Mouse (Mus musculus) embryonic facial prominence, embryonic 14.5 days (tissue): ENCODE data around the gene Gdf7. TPM values are rescaled to one million over a fixed set of nuclear protein-coding genes. Genes with fewer than 3 reads are reported as not detected.

ENCODE experiments used
- ATAC-seq: fragments of 200-750 bp; cut with Nextera tagmentation; 2 replicates; pipeline ENCODE4 v1.8.0; 2017; ENCODE audit warnings: low read depth, moderate number of reproducible peaks, moderate TSS enrichment
- DNase-seq: peaks from one replicate; pipeline ENCODE4 v3.0.0-alpha.2; 2015; ENCODE audit warnings: low spot score
- H3K27ac ChIP-seq: fragments of 300-500 bp; sonication (generic); replicated peaks from 2 replicates; pipeline ENCODE4 v1.5.1; 2014; ENCODE audit warnings: low read depth, mild to moderate bottlenecking, low read length, moderate library complexity
- H3K27me3 ChIP-seq: fragments of 300-500 bp; sonication (generic); replicated peaks from 2 replicates; pipeline ENCODE4 v1.6.1; 2014; ENCODE audit warnings: low read length; ENCODE audit not compliant: control insufficient read depth, insufficient read depth
- H3K36me3 ChIP-seq: fragments of 300-500 bp; sonication (generic); 2 replicates; pipeline ENCODE4 v1.6.1; 2014; ENCODE audit warnings: low read length, mixed read lengths; ENCODE audit not compliant: control insufficient read depth, insufficient read depth
- H3K4me1 ChIP-seq: fragments of 300-500 bp; sonication (generic); 2 replicates; pipeline ENCODE4 v1.6.1; 2014; ENCODE audit warnings: antibody characterized with exemption, low read length; ENCODE audit not compliant: control insufficient read depth, insufficient read depth
- H3K4me2 ChIP-seq: fragments of 300-500 bp; sonication (generic); 2 replicates; pipeline ENCODE4 v1.6.1; 2014; ENCODE audit warnings: low read depth, mild to moderate bottlenecking, low read length, moderate library complexity, mixed read lengths
- H3K4me3 ChIP-seq: fragments of 300-500 bp; sonication (generic); 2 replicates; pipeline ENCODE4 v1.5.1; 2014; ENCODE audit warnings: low read depth, mild to moderate bottlenecking, low read length
- H3K9ac ChIP-seq: fragments of 300-500 bp; sonication (generic); 2 replicates; pipeline ENCODE4 v1.6.1; 2014; ENCODE audit warnings: low read depth, mild to moderate bottlenecking, low read length, moderate library complexity, mixed read lengths
- H3K9me3 ChIP-seq: fragments of 300-500 bp; sonication (generic); 2 replicates; pipeline ENCODE4 v1.6.1; 2016; ENCODE audit warnings: low read length; ENCODE audit not compliant: control insufficient read depth
- WGBS: fragments of 180-500 bp; shearing (Covaris S2); extraction: QIAGEN DNeasy Blood & Tissue Kit; methylation state at CpG from one replicate; pipeline ENCODE4 v1.1.7; 2014; 5-methylcytosine and 5-hydroxymethylcytosine counted together
- polyA plus RNA-seq: library from polyadenylated mRNA; unstranded; fragments of >200 nt; fragmentation: Nextera tagmentation; extraction: Ambion mirVana; gene quantifications from 2 replicates; pipeline ENCODE4 v1.2.1, GENCODE M21; 2014

The Gdf7 gene
- polyA plus RNA-seq, 1 experiment from 2014 or later, result 0.54 TPM

DNA sequence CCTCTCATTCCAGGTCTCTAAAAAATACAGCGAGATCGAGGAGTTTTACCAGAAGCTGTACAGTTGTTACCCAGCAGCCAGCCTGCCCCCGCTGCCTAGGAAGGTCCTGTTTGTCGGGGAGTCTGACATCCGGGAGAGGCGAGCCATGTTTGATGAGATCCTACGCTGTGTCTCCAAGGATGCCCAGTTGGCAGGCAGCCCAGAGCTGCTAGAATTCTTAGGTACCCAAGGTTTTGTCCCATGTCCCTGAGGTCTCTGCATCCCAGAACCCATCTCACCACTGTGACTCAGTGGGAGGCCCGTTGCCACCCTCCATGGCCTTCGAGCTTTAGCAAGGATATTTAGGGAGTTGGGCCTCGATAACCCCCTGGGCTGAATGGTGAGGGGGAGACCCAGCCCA lies 19.8 kb upstream of the Gdf7 start:
- H3K9me3 ChIP-seq, result no peaks in the 10 kb centered on the region
- H3K27ac ChIP-seq, result no peak overlapping the region
- ATAC-seq (no peak), DNase-seq (no peak)
- H3K36me3 ChIP-seq, result peaks cover 44% of the 10 kb centered on the region
- no peaks in the 10 kb centered on the region for H3K4me1 ChIP-seq
- H3K4me2 ChIP-seq, result no peak overlapping the region
- no peak overlapping the region for H3K4me3 ChIP-seq
- H3K9ac ChIP-seq, result no peak overlapping the region
- no peaks in the 10 kb centered on the region for H3K27me3 ChIP-seq
- WGBS, result 85% methylated on average over 10 of the region's 10 CpGs

DNA sequence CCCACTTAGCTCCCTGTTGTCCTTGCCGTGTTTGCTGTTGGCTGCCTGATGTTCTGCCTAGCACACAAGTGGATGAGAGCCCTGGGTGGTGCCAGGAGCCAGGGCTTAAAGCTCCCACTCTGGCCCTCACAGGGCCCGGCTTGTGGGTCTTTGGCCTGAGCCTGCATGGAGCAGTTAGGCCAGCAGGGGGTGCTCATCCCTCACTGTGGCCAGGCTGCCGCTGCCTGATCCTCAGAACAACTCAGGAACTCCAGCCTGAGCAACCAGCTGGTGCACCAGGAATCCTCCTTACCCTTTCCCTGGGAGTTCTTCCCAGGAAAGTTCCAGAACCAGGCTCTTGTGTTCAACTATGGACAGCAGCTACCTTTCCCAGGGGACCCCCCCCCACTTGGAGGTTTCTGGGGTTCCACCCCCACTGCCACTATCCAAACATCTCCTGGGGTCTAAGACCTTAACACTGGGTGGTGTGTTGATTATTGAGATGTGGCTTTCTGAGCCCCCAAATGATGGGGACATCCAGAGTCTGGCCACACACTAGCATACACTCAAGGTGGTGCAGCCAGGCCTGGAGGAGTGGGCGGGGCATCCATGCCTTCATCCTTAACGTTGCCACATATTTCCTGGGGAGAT lies 18.4 kb upstream of the Gdf7 start:
- Histone ChIP-seq H3K27me3 (no peaks in the 10 kb centered on the region), H3K4me3 (no peak overlapping the region), H3K9me3 (no peaks in the 10 kb centered on the region), H3K9ac (no peak overlapping the region), H3K36me3 (peaks cover 34% of the 10 kb centered on the region), H3K4me1 (no peaks in the 10 kb centered on the region), H3K27ac (no peak overlapping the region), H3K4me2 (no peak overlapping the region)
- ATAC-seq (peak; percentile 48), DNase-seq (peak; percentile 66)
- 42% methylated on average over 4 of the region's 5 CpGs for WGBS

GRCm38 (mm10) chr12:8316541-8316940 lies 14.8 kb upstream of the Gdf7 start:
- no peak for ATAC-seq
- Histone ChIP-seq H3K4me3 (no peak overlapping the region), H3K4me2 (no peak overlapping the region), H3K9ac (no peak overlapping the region), H3K4me1 (peaks cover 5% of the 10 kb centered on the region), H3K36me3 (peaks cover 15% of the 10 kb centered on the region; the same call in 1 of the 2 replicates), H3K27ac (no peak overlapping the region), H3K27me3 (0 out of 2 replicates have a peak, but pooled peaks cover 4% of the 10 kb centered on the region), H3K9me3 (no peaks in the 10 kb centered on the region)
- DNase-seq, result no peak
- 77% methylated on average over 5 of the region's 5 CpGs for WGBS

GRCm38 (mm10) chr12:8313773-8314172 lies 12.0 kb upstream of the Gdf7 start:
- peak overlapping the region; percentile 76 for H3K4me3 ChIP-seq
- H3K9ac ChIP-seq, result peak overlapping the region; percentile 76
- ATAC-seq (peak; percentile 20; the same call in 1 of the 2 replicates), DNase-seq (no peak)
- 16% methylated on average over 12 of the region's 12 CpGs for WGBS
- peaks cover 10% of the 10 kb centered on the region; the same call in 1 of the 2 replicates for H3K36me3 ChIP-seq
- H3K27me3 ChIP-seq, result peaks cover 21% of the 10 kb centered on the region
- H3K27ac ChIP-seq, result no peak overlapping the region
- no peaks in the 10 kb centered on the region for H3K9me3 ChIP-seq
- peaks cover 5% of the 10 kb centered on the region for H3K4me1 ChIP-seq
- peak overlapping the region; percentile 95 for H3K4me2 ChIP-seq

DNA sequence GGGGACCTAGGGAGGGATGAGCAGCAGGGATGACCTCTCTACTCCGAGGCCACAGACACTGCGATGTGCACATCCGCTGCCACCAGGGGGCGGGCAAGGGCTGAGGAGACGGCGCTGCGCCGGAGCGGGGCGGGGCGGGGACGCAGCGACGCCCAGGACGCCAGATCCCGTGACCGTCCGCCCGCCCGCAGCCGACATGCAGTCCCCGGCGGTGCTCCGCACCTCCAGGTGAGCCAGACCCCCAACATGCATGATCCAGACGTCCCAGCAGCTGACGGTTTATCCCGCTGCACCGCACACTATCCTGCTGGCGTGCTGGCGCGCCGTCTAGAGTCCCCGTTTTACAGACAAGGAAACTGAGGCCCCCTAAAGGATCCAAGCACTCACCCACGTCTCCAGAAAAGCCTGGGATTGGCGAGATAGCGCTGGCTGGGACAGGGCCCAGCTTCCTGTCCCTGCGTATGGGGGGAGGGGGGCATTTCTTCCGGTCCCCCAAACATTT lies 11.6 kb upstream of the Gdf7 start, which contains the start of gene Hs1bp3:
Gene Hs1bp3, plus strand, starts transcription at position 163 of the 502 bp plus-strand sequence.
- Histone ChIP-seq H3K9ac (peak within 1 kb of the TSS; percentile 76), H3K9me3 (no peaks in the 10 kb centered on the region), H3K27me3 (peaks cover 21% of the 10 kb centered on the region), H3K36me3 (peaks cover 8% of the 10 kb centered on the region; the same call in 1 of the 2 replicates), H3K4me3 (peak within 1 kb of the TSS; percentile 76), H3K4me1 (peaks cover 5% of the 10 kb centered on the region), H3K4me2 (peak within 1 kb of the TSS; percentile 95), H3K27ac (no peak within 1 kb of the TSS)
- ATAC-seq (peak; percentile 86), DNase-seq (peak; percentile 90)
- WGBS, result under 1% methylated on average over 33 of the region's 38 CpGs

DNA sequence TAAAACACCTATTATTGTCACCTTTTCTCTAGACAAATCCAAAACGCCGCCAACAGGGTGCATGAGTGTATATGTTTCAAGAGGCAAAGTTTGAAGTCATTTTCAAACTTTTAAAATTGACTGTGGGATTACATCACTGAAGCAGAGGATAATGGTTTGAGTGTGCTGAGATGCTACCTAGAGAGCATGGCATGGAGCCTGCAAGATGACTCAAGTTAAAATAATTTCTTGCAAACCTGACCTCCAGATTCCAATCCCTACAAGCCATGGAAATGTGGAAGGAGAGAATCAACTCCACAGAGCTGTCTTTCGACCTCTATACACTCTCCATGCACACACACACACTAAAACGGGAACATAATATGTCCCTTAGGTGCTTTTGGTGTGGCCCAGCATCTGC lies 10.5 kb upstream of the Gdf7 start:
- Histone ChIP-seq H3K36me3 (no peaks in the 10 kb centered on the region), H3K9ac (no peak overlapping the region), H3K9me3 (no peaks in the 10 kb centered on the region), H3K4me1 (peaks cover 5% of the 10 kb centered on the region), H3K27ac (no peak overlapping the region), H3K4me2 (no peak overlapping the region), H3K4me3 (no peak overlapping the region), H3K27me3 (peaks cover 21% of the 10 kb centered on the region)
- WGBS, result 75% methylated on average over 4 of the region's 4 CpGs
- no peak for ATAC-seq
- DNase-seq, result no peak

DNA sequence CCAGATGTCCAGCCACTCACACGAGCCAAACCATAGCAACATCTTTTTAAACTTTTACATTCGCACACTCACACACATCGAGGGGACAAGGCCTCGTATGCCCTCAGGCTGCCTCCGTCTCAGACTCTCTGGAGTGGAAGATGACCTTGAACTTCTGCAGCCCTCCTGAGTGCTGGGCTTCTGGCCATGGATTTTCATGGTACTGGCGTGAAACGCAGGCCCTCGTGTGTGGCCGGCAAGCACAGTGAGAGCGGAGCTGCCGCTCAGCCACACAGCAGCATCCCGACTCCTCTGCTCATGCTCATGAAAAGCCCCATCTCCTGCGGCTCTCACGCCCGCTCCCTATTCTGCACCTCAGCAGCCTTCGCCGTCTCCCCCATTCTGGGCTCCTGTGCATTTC lies 9.2 kb upstream of the Gdf7 start:
- H3K36me3 ChIP-seq, result no peaks in the 10 kb centered on the region
- H3K27ac ChIP-seq, result no peak overlapping the region
- DNase-seq, result no peak
- peaks cover 25% of the 10 kb centered on the region for H3K27me3 ChIP-seq
- no peak for ATAC-seq
- H3K4me2 ChIP-seq, result no peak overlapping the region
- H3K9me3 ChIP-seq, result no peaks in the 10 kb centered on the region
- peak overlapping the region; percentile 27; the same call in 1 of the 2 replicates for H3K9ac ChIP-seq
- H3K4me1 ChIP-seq, result peaks cover 5% of the 10 kb centered on the region
- WGBS, result 35% methylated on average over 16 of the region's 17 CpGs
- no peak overlapping the region for H3K4me3 ChIP-seq

DNA sequence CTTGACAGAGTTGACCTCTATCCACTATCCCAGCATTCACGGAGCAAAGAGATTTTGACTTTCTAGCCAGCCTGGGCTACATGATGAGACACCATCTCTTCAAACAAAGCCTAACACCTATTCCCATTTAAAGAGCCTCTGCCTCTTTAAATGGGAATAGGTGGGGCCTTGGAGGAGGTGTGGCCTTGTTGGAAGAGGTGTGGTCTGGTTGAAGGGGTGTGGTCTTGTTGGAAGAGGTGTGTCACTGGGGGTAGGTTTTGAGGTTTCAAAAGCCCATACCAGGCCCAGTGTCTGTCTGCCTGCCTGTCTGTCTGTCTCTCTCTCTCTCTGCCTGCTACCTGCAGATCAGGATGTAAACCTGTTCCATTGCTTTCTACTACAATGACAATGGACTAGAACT lies 5.2 kb upstream of the Gdf7 start:
- H3K27me3 ChIP-seq, result peaks cover 63% of the 10 kb centered on the region

DNA sequence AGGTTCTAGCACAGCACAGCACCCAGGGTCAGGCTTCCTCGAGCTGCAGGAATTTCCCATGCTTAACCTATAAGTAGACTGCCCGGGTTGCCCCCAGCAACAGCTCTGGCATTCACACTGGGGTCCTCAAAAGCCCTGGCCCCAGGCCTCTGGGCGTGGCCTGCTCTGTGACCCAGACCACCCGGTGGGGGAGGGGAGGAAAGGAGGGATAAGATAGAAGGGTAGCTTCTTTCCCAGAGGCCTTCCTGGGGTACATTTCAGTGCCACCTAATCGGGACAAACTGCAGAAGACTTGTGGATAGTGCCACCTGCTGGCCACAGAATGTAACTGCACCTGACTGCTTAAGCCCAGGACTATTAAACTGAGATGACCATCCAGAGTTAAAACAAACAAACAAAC lies 4.7 kb upstream of the Gdf7 start:
- peak; percentile 75 for DNase-seq
- H3K4me2 ChIP-seq, result no peak overlapping the region

More for the DNA sequence above, 5.2 kb upstream of the Gdf7 start:
- H3K27ac ChIP-seq, result no peak overlapping the region
- H3K4me3 ChIP-seq, result no peak overlapping the region
- no peaks in the 10 kb centered on the region for H3K36me3 ChIP-seq
- DNase-seq (no peak), ATAC-seq (no peak)
- no peaks in the 10 kb centered on the region for H3K9me3 ChIP-seq
- H3K4me1 ChIP-seq, result no peaks in the 10 kb centered on the region
- WGBS, result 60% methylated on average over 1 of the region's 1 CpGs
- no peak overlapping the region for H3K4me2 ChIP-seq
- no peak overlapping the region for H3K9ac ChIP-seq

More for the DNA sequence above, 4.7 kb upstream of the Gdf7 start:
- Histone ChIP-seq H3K4me1 (no peaks in the 10 kb centered on the region), H3K9me3 (no peaks in the 10 kb centered on the region), H3K9ac (no peak overlapping the region), H3K36me3 (no peaks in the 10 kb centered on the region), H3K27ac (no peak overlapping the region), H3K4me3 (no peak overlapping the region), H3K27me3 (peaks cover 64% of the 10 kb centered on the region)
- ATAC-seq, result peak; percentile 28
- WGBS, result 6% methylated on average over 5 of the region's 5 CpGs
